Mouse (Mus musculus): ENCODE results near the gene Mtg1.

GRCm38 (mm10) chr7:140179176-140179575, 41.8 kb downstream of the Mtg1 start:
- TF ChIP-seq EP300 (IDR thresholded peaks at IDR 0.05; ENCODE audit: low read depth), result no peak
- no peak for TF ChIP-seq CTCF (IDR thresholded peaks at IDR 0.05; ENCODE audit: low read depth)
